ENCODE assay signal across 10 mouse cellular contexts in genomic region chr13:83075320-83075877, GRCm38 (mm10).
A peak's percentile ranks its signal among the peaks of the same experiment; 100 is the strongest.
DNase-seq lines count a peak whose midpoint lies in the region; ATAC-seq and TF ChIP-seq lines count a peak whose summit lies in the region.
"Had no signal": no experiment of that assay in that cellular context is flagged by ENCODE, and none has a peak within 500 bp of the region (broad histone marks: within the 10 kb centered on the region; RNA-seq: fewer than 3 reads in every experiment).

No protein-coding gene starts in this region.

- no peak for ATAC-seq in midbrain, embryonic 11.5 days (ENCODE audit: low FRiP score)
- ATAC-seq in midbrain, embryonic 14.5 days (ENCODE audit: low FRiP score, low TSS enrichment) = no peak
- ATAC-seq: forebrain, embryonic 16.5 days had no signal

- no peak overlapping the region for H3ac ChIP-seq in myocyte (ENCODE audit: control insufficient read depth, insufficient read length)

- WGBS in midbrain, embryonic 11.5 days = 65% methylated on average over 7 of the region's 7 CpGs
- WGBS in midbrain, embryonic 14.5 days = 69% methylated on average over 7 of the region's 7 CpGs

- no peak overlapping the region for H3K9ac ChIP-seq in midbrain, embryonic 11.5 days (ENCODE audit: low read length)
- H3K9ac ChIP-seq in midbrain, embryonic 14.5 days (replicated peaks; ENCODE audit: low read length) = no peak overlapping the region
- H3K9ac ChIP-seq: midbrain, embryonic 12.5 days had no signal

- H3K4me1 ChIP-seq in midbrain, embryonic 11.5 days (ENCODE audit: control insufficient read depth, insufficient read depth, low read length) = no peaks in the 10 kb centered on the region
- no peaks in the 10 kb centered on the region for H3K4me1 ChIP-seq in midbrain, embryonic 14.5 days (ENCODE audit: control insufficient read depth, insufficient read depth, low read length)
- H3K4me1 ChIP-seq: midbrain, embryonic 12.5 days had no signal

- intact Hi-C loops in gastrocnemius, adult 2 months (cut with DNase I) = no loop called here
- intact Hi-C loops in gastrocnemius, postnatal 14 days (cut with DNase I; ENCODE audit: low total_unique reads) = no loop called here
- intact Hi-C loops in heart, postnatal 14 days (cut with DNase I) = no loop called here

- H3K4me2 ChIP-seq in midbrain, embryonic 11.5 days = no peak overlapping the region
- H3K4me2 ChIP-seq in midbrain, embryonic 14.5 days (ENCODE audit: low read length) = no peak overlapping the region
- H3K4me2 ChIP-seq in myocyte (ENCODE audit: low read depth) = no peak overlapping the region
- H3K4me2 ChIP-seq: midbrain, embryonic 12.5 days had no signal

- H3K9me3 ChIP-seq in midbrain, embryonic 11.5 days (ENCODE audit: control insufficient read depth, low read length) = no peaks in the 10 kb centered on the region
- H3K9me3 ChIP-seq in midbrain, embryonic 14.5 days (ENCODE audit: control insufficient read depth, low read length) = no peaks in the 10 kb centered on the region
- H3K9me3 ChIP-seq: midbrain, embryonic 12.5 days had no signal

- no peaks in the 10 kb centered on the region for H3K79me2 ChIP-seq in myocyte (ENCODE audit: control insufficient read depth, insufficient read depth)

- TF ChIP-seq CTCF in gastrocnemius, adult 2 months (IDR thresholded peaks at IDR 0.05) = 0 out of 2 replicates have a peak, but pooled peaks have one; percentile 9

- H3K27ac ChIP-seq in gastrocnemius, adult 2 months = peak overlapping the region; percentile 58; the same call in 1 of the 2 replicates
- no peak overlapping the region for H3K27ac ChIP-seq in midbrain, embryonic 11.5 days (ENCODE audit: low read depth, low read length)
- H3K27ac ChIP-seq in midbrain, embryonic 14.5 days (replicated peaks; ENCODE audit: low read depth, low read length) = no peak overlapping the region
- H3K27ac ChIP-seq: midbrain, embryonic 12.5 days had no signal

- H3K36me3 ChIP-seq in midbrain, embryonic 11.5 days (ENCODE audit: control insufficient read depth, insufficient read depth, low read length) = no peaks in the 10 kb centered on the region
- H3K36me3 ChIP-seq in midbrain, embryonic 14.5 days (ENCODE audit: control insufficient read depth, insufficient read depth, low read length) = no peaks in the 10 kb centered on the region
- no peaks in the 10 kb centered on the region for H3K36me3 ChIP-seq in myocyte (ENCODE audit: control insufficient read depth, insufficient read depth)
- H3K36me3 ChIP-seq: midbrain, embryonic 12.5 days had no signal

- no peak for DNase-seq in gastrocnemius, adult 2 months
- DNase-seq in gastrocnemius, postnatal 14 days = no peak
- DNase-seq in midbrain, embryonic 11.5 days (ENCODE audit: low spot score, missing footprints) = peak; percentile 82
- DNase-seq in midbrain, embryonic 14.5 days = no peak
- DNase-seq in heart, postnatal 14 days = peak; percentile 2 to 5
- DNase-seq in cerebellum, adult 11 months = no peak
- no peak for DNase-seq in Muller cell, postnatal 12 days (ENCODE audit: inconsistent ontology term)

- H3K27me3 ChIP-seq in midbrain, embryonic 11.5 days (ENCODE audit: control insufficient read depth, insufficient read depth, low read length) = no peaks in the 10 kb centered on the region
- H3K27me3 ChIP-seq in midbrain, embryonic 14.5 days (ENCODE audit: control insufficient read depth, insufficient read depth, low read length) = no peaks in the 10 kb centered on the region
- H3K27me3 ChIP-seq in myocyte (ENCODE audit: control insufficient read depth, insufficient read depth, insufficient read length) = no peaks in the 10 kb centered on the region
- H3K27me3 ChIP-seq: midbrain, embryonic 12.5 days had no signal

- H3K4me3 ChIP-seq in gastrocnemius, adult 2 months = no peak overlapping the region
- no peak overlapping the region for H3K4me3 ChIP-seq in midbrain, embryonic 11.5 days (ENCODE audit: low read depth, low read length)
- no peak overlapping the region for H3K4me3 ChIP-seq in midbrain, embryonic 14.5 days (replicated peaks; ENCODE audit: low read depth, low read length)
- H3K4me3 ChIP-seq in myocyte = no peak overlapping the region
- H3K4me3 ChIP-seq: midbrain, embryonic 12.5 days had no signal

- TF ChIP-seq POLR2A in myocyte (IDR thresholded peaks at IDR 0.05; ENCODE audit: insufficient read length, low read depth) = no peak

TF ChIP-seq in myocyte, 11 proteins besides CTCF, POLR2A, EP300 and RAD21:
- TF ChIP-seq SRF (IDR thresholded peaks at IDR 0.05; ENCODE audit: control insufficient read depth, insufficient read length, low read depth) = no peak
- TF ChIP-seq POLR2AphosphoS2 (IDR thresholded peaks at IDR 0.05; ENCODE audit: insufficient read length, low read depth) = no peak
- TF ChIP-seq REST (IDR thresholded peaks at IDR 0.05; ENCODE audit: insufficient read depth, insufficient read length) = no peak
- TF ChIP-seq MYOG (IDR thresholded peaks at IDR 0.05; ENCODE audit: control insufficient read depth in 1 of 3, insufficient read depth in 1 of 3, insufficient read length in 2 of 3, low read depth in 2 of 3) = peak in 1 of 3 experiments; percentile 79
- no peak for TF ChIP-seq CEBPB (IDR thresholded peaks at IDR 0.05; ENCODE audit: insufficient read depth, poor library complexity, severe bottlenecking)
- no peak for TF ChIP-seq E2F4 (IDR thresholded peaks at IDR 0.05; ENCODE audit: insufficient read depth)
- TF ChIP-seq TCF3 (IDR thresholded peaks at IDR 0.05; ENCODE audit: insufficient read length, low read depth) = no peak
- TF ChIP-seq USF1 (IDR thresholded peaks at IDR 0.05; ENCODE audit: low read depth) = no peak
- peak; percentile 55 for TF ChIP-seq TCF12 (IDR thresholded peaks at IDR 0.05; ENCODE audit: insufficient read depth, poor library complexity, severe bottlenecking)
- TF ChIP-seq MYOD1 (IDR thresholded peaks at IDR 0.05; ENCODE audit: control insufficient read depth in 1 of 3, insufficient read length in 2 of 3, low read depth in 2 of 3) = peak in 2 of 3 experiments; percentile 18 to 53
- no peak for TF ChIP-seq MAX (IDR thresholded peaks at IDR 0.05; ENCODE audit: low read depth)

Comparison
In these comparisons a context has a peak if more than half of its experiments do, and no peak if none do; other contexts are left out.
1. DNase-seq: peak in midbrain, embryonic 11.5 days (single experiment) and heart, postnatal 14 days (2 of 2); none in gastrocnemius, adult 2 months (single experiment), gastrocnemius, postnatal 14 days (single experiment), midbrain, embryonic 14.5 days (single experiment), cerebellum, adult 11 months (single experiment) and Muller cell, postnatal 12 days (single experiment).